Mouse (Mus musculus): ENCODE data around the gene Rdh8. TPM values are rescaled to one million over a fixed set of nuclear protein-coding genes. Genes with fewer than 3 reads are reported as not detected.
A peak's percentile ranks its signal among the peaks of the same experiment; 100 is the strongest.
"Not testable (repeated sequence)": the region's sequence is repeated elsewhere in the genome, so short reads cannot be mapped to it uniquely, and the experiment has no call there.

The Rdh8 gene
- total RNA-seq (2021): not detected

DNA sequence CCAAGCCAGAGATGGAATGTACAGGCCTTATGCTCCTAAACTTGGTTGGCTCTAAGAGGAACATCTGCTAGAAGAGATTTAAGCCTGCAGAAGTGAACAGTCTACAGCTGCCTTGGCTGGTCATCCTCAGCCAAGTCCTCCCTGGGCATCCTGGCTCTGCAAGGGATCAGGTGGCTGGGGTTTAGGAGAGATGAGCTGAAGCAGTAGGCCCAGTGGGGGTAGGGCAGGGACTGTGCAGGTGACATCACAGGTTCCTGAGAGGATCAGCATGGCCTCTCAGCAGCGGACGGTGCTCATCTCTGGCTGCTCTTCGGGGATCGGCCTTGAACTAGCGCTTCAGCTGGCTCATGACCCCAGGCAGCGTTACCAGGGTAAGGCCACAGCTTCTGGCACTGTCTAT is at the start of gene Rdh8:
TSS of gene Rdh8 (plus strand) at position 268 of the 400 bp plus-strand sequence.
- no peak for DNase-seq

DNA sequence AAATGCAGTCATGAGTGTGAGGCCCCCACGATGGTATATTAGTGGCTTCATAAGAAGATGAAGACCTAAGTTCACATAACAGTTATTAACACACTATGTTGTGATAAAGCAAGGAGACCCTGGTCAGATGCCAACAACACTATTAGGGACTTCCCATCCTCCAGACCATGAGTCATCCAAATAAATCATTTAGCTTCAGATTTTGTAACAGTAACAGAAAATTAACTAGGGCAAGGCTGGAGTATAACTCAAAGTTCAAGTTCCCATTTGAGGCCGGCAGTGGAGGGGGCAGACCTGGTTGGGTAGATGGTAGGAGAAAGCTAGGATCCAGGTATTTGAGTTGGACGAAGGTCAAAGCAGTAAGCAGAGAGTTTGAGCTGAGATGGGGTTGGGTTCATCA is 37.0 kb upstream of the Rdh8 start:
- DNase-seq: no peak

DNA sequence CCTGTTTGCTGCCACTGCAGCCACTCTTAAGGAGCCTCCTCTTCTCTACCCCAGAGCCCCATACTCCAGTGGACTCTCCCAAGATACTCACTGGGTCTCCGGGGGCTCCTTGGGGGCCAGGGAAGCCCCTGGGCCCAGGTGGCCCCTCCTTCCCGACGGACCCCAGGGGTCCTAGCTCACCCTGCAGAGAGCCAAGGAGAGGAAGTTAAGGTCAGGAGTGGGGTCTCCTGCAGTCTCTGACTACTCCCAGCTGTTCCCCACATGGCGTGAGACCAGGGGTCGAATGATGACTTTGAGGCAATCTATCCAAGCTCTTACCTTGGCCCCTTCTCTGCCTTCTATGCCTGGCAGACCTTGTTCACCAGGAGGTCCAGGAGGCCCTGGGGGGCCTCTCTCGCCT is 33.2 kb upstream of the Rdh8 start:
- DNase-seq: no peak

DNA sequence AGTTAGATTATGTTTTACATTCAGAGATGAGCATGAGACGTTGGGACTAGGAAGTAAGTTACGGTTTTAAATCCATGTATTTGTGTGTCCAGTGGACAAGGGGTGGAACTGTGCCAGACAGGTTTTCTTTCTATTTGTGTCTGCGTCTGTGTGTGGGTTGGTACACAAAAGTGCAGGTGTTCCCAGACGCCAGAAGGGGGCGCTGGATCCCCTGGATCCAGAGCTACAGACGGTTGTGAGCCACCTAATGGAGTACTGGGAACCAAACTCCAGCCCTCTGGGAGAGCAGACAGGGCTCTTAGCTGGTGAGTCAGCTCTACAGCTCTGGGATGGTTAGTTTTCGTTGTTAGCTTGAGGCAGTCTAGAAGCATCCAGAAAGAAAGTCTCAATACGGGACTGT is 30.3 kb upstream of the Rdh8 start:
- DNase-seq: no peak

DNA sequence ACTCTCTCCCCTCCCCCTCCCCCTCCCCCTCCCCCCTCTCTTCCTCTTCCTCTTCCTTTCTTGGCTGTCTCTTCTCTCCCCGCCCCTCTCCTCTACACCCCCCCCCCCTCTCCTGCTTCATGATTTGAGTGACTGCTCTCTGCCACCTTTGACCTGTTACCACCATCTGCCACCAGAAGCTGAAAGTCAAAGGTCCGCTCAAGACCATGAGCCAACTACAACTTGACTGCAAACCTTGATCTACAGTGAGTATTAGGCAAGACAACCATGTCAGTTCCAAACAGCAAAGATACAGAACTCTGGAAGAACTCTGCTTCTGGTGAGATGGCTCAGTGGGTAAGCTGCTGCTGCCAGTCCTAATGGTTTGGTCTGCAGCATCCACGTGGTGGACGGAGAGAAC is 28.7 kb upstream of the Rdh8 start:
- no peak for DNase-seq

DNA sequence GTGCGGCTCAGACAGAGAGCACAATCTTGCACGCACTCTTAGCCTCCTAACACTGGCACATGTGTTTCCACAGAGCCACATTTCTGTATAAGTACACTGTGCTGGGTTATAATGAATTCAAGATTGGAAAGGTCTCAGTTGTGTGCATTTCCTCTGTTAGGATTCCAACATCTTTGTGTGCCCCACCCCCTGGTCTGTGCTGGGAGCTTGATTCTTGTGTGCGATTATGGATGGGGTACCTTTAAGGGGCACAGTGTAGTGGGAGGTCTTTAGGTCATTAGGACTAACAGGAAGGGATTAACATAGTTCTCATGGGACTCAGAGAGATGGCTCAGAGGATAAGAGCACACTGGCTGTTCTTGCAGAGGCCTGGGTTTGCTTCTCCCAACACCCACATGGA is 28.0 kb upstream of the Rdh8 start:
- DNase-seq: no peak

DNA sequence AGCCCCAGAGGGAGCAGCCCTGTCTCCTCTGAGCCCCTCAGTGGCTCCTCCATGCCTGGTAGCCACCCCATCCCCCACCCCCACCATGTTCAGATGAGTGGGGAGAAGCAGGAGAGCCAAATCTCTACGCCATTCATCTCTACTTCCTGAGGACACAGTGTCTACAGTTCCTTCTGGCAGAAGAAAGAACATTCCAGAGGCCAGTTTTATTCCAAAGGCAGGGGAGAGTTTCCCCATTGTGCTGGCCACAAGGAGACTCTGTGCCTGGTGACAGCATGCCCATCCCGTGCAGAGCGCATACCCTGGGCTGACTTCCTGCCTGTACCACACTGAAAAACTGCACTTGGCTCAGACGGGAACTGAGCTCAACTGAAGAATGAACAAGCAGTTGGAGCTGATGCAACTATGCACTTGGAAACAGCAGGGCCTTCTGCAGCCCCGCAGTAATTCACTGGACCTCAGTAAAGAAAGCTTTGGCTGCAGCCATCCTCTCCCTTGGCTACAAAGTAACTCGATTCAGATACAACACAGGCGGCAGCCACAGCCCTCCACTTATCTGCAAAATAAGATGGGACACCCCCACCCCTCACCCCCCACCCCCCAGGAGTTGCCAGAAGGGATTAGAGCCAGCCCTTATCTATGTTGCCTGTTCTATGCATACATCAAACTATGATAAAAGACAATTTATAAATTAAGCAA is 24.0 kb upstream of the Rdh8 start:
- peak; percentile 62 to 67 for DNase-seq

DNA sequence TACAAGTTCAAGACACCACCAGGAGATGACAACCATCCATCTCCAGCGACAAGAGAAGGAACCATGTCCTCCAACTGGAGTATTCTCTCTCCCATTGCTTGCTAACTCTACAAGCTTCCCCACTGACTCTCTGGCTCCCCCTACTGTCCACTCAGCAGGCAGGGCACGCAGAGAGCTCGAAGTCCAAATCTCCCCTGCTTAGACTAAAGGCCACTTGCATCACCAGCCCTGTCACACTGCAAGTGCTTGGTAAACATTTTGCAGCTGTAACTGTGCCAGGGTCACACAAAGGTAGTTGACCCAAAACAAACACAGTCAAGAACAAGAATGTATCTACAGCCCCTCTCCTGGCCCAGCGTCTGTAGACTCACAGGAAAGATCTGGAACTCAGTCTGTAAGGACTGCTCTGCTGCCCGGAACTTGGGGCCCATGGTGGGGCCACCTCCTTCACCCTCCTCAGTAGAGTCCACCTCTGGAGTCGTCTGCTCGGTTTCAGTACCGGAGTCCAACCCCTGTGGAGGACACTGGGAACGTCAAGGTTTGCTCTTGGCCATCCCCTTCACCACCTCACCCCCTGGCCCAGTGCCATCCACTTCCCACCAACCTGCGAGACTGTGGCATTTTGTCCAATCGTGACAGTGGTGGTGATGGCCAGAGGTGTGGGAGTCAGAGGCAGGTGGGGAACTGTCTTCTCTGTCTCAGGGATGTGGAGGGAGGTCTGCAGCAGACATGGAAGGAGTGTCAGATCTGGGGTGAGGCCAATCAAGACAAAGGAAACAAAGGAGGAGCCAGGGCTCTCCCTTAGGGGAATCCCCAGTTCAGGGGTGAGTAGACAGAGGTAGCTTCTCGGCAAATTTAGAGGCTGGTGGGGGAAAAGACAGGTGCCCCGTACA is 13.8 kb upstream of the Rdh8 start:
- peak; percentile 58 to 59 for DNase-seq

DNA sequence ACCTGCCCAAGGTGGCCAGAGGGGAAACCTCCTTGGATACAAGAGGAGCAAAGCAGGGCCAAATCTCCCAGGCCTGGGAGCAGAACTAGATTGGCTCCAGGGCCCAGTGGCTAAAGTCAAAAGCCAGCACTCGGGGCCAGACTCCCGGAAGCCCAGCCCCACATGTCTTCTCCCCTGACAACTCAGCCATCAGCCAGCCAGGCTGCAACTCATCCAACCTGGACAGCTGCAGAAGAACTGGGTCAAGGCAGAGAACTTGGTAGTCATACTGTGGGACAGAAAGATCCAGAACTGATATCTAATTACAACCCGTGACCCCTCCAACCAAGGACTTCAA is 13.2 kb upstream of the Rdh8 start:
- DNase-seq: no peak

DNA sequence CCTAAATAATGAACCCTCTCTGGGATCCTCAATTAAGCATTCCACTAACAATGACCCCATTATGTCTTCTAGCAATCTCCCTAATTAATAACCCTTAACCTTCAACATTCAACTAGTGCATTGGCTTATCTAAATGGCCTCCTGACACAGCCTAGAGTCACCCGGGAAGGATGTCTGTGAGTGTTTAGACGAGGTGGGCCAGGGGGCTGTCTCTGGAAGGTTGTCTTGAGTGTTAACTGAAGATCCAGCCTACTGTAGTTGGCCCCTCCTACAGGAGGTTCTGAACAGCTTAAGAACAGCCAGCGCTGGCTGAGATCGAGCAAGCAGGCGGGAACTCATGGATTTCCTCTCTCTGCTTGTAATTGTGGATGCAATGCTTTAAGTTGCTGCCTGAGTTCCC is 12.6 kb upstream of the Rdh8 start:
- no peak for DNase-seq

DNA sequence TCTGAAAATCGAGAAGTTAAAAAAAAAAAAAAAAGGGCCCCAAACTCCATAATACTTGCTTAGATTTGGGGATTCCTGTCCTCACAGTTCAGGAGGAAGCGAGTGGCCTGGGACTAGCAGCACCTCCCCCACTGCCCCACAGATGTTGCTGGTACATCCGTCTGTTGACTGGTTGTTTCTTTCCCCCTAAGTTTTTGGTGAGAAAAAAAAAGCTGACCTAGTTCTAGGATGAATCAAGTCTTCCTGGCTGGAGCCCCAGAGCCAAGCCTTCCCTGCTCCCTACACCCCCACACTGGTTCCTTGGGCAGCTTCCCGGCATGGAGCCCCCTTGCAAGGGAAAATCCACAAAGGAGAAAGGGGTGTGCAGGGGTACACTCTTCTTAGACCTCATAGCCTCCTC is 8.0 kb upstream of the Rdh8 start:
- no peak for DNase-seq

DNA sequence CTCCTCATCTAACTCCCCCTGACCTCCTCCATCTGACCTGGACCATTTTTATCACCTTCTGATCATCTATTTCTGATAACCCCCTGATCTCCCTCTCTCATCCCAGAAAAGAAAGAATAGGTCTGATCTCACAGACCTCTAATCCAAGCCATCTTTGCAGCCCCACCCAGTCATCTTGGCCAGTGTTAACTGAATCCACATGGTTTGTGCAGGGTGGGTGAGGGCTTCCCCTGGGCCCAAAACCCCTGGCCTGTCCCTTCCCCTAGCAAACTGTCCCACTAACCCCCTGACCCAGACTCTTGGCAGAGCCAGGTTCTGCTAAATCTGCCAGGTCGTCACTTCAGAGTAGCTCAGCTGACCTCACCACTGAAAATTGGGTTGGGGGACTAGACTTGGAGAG is 7.5 kb upstream of the Rdh8 start:
- no peak for DNase-seq

DNA sequence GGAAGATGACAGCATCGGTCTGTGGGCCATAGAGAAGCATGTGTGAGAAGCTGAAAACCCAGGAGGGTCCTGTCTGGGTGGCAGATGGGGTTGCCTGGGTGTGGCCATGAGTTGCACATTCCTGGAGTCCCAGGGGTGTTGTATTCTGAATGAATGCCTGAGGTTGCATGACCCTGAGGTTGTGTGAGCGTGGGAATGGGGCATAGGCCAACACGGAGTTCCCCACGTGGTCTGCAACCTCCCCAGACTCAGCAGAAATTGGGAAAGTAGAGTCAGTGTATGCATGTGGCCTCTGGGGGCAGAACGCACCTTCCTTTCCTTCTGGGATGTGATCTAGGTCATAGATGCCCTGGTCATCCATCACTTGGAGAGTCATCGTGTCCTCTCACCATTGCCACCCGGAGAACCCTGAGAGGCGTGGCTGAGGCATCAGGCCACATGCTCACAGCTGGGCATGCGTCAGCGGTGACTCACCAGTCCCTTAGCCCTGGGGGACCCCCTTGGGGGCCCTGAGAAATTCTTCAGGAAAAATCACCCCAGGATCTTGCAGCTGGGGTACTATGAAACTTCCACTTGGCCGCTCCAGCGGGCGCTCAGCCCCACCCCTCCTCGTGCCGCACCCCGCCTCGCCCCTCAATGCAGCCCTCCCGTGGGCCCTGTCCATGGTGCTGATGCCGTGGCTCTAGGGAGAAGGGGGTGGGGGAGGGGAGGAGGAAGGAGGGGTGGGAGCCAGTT is 5.6 kb upstream of the Rdh8 start:
- no peak for DNase-seq

DNA sequence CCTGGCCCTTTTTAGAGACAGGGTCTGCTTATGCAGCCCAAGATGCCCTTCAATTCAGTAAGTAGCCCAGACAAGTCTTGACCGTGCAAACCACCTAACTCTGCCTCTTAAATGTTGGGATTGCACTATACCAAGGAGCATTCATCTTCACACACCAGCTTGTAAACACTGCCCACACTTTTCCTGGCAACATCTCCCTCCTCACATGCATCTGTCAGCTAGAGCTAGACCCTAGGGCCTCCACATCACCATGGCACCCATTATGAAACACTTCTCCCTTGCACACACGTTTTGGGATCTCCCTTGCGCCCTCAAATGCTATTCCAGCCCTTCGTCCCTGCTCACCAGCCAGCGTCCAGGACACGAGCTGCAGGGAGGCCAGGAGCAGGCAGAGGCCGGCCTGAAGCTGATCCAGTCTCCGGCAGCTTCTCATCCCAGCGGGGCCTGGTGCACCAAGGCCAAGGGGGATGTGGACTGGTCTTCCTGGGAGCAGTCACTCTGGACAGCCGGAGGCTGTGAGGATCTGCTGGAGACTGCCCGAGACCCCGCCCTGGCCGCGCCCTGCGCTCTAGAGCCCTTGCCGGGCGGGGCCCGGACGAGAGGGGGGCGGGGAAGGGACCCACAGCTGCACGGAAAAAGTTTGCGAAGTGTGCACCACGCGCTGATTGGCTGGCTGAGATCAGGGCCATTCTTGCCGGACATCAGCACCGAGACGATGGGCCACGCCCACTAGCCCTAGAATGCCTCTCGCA is 3.6 kb upstream of the Rdh8 start, which contains the start of gene Col5a3:
TSS of gene Col5a3 (minus strand) at position 547 of the 752 bp plus-strand sequence.
- DNase-seq: no peak

DNA sequence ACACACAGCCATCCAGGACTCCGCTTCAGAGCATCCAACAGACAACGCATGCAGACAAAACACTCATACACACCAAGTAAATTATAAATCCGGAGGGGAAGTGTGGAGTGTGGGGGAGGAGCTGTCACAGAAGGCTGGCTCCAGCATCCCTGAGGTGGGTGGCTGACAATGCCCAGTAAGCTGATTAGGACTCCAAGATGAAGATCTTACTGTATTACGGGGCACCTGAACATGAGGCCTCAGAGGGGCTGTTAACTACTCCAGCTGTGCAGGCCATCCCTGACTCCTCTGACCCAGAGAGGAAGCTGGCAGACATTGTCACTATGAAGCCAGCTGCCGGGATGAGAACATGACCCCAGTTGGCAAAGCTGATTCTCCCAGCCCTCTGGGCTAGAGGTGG is 1.7 kb downstream of the Rdh8 start:
- DNase-seq: no peak

DNA sequence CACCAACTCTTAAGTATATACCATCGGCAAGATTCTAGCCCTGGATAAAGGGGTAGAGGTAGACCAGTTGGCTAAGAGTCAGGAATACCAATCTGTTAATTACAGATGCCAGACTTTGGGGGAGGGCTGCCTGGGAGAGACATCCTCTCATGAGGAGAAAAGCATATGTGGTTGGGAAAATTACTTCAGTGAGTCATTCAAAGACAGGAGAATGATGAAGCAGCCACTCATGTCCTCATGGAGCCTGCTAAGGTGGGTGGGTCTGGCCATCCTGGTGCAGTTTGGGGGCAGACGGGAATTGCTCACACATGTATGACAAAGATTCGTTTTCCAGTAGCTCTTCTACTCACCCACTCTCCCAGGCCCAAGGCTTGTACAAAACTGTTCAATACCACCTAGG is 4.5 kb downstream of the Rdh8 start:
- peak; percentile 27 to 28 for DNase-seq

DNA sequence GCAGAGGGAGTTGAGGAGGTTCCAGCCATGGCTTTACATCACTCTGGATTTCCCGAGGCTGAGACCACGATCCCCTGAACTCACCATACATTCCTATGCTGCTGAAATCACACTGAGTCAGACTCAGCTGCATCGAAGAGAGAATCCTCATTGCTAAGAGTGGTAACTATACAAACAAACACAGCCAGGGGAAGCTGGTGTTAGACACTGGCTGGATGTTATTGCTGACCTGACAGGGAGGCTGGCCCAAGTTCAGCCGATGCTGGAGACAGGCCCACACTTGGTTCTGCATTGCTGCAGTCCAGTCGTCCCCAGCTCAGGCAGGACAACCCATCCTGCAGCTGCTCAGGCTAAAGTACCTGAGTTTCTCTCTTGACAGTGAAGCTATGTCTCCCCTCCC is 7.5 kb downstream of the Rdh8 start:
- DNase-seq: no peak

DNA sequence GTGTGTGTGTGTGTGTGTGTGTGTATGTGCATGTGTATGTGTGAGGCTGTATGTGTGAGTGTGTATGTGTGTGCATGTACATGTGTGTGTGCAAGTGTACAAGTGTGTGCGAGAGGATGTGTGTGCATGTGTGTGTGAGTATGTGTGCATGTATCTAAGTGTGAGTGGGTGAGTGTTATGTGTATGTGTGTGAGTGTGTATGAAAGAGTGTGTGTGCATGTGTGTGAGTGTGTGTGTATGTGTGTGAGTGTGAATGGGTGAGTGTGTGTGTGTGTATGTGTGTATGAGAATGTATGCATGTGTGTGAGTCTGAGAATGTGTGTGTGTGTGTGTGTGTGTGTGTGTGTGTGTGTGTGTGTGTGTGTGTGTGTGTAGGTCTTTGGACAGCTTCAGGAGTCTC is 9.8 kb downstream of the Rdh8 start:
- DNase-seq: no peak

DNA sequence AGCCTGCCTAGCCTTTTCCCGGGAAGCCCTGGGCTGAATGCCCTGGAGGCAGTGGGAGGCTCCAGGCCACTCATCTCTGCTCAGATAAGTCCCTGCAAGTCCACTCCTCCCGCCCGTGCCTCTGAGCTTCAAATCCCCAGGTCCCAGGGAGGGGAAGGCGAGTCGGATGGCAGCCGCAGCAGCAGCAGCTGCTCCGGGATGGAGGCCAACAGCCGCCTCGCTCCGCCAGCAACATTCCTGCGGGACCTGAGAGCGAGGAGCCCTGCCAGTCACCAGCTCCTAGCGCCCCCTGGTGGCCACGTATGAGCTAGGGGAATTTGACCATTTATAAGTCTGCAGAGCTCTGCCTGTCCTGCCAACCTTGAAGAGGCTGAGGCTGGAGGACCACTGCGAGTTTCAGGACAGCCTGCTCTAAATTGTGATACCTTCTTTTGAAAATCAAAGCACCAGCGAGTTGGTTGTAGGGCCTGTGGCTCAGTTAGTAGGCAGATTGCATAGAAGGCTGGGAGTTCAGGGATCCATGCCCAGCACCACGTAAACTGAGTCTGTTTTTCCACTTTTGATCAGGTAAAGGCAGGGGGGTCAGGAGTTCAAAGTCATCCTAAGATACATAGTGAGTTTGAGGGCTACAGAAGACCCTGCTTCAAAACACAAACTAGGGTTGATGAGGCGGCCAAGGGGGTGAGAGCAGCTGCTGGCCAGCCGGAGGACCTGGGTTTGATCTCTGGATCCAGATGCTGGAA is 12.8 kb downstream of the Rdh8 start:
- peak; percentile 91 for DNase-seq

DNA sequence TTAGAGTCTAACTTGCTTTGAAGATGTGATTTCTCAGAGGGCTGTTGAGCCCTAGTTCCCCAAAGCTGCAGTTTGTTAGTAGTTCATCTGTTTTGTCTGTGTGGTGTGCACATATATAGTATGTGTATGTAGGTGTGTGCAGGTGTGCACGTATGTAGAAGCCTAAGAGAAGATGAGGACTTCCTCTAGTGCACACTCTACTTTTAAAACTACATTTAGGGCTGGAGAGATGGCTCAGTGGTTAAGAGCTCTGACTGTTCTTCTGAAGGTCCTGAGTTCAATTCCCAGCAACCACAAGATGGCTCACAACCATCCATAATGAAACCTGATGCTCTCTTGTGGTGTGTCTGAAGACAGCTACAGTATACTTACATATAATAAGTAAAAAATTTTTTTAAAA is 16.6 kb downstream of the Rdh8 start:
- no peak for DNase-seq

DNA sequence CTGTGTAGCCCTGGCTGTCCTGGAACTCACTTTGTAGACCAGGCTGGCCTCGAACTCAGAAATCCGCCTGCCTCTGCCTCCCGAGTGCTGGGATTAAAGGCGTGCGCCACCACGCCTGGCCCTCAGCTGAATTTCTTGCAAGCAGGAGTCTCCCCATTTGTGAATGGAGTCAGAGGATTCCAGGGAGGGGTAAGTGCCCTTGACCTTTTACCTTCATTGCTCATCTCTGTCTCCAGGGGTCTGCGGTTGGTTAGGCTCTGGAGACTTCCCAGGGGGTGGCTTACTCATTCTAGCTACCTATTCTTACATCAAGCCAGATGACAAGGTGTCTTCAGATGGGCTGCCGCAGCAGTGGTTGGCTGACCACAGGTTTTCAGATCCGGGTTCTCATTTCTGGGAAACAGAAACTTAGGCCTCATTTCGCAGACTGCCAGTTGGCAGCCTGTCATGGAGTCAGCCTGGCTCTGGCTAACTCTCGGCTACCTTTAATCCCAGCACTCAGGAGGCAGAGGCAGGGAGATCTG is 17.2 kb downstream of the Rdh8 start:
- DNase-seq: not testable (repeated sequence)
